Mouse (Mus musculus) embryonic facial prominence, embryonic 11.5 days (tissue): ENCODE results near the gene Dynlt1a. TPM values are rescaled to one million over a fixed set of nuclear protein-coding genes. Genes with fewer than 3 reads are reported as not detected.

Experiments
- polyA plus RNA-seq: library from polyadenylated mRNA; unstranded; fragments of >200 nt; fragmentation: Nextera tagmentation; extraction: Ambion mirVana; gene quantifications from 2 replicates; pipeline ENCODE4 v1.2.1, GENCODE M21; 2014

Gene Dynlt1a
- polyA plus RNA-seq, 1 experiment from 2014 or later, result 25.3 TPM

Other genes starting within 250 kb of the Dynlt1a start
- 6.2 and 7.2 TPM in 2 replicates for gene Serac1, start 237.8 kb downstream of the Dynlt1a start, polyA plus RNA-seq
- 170 and 180 TPM in 2 replicates for gene Gtf2h5, start 237.7 kb downstream of the Dynlt1a start, polyA plus RNA-seq
- gene Tulp4, start 211.1 kb downstream of the Dynlt1a start, polyA plus RNA-seq, result 86.2 and 92.3 TPM in 2 replicates
- gene Tmem181a, start 60.6 kb downstream of the Dynlt1a start, polyA plus RNA-seq, result 21.2 and 23.4 TPM in 2 replicates
- 546 and 573 TPM in 2 replicates for gene Dynlt1b, start 112.6 kb upstream of the Dynlt1a start, polyA plus RNA-seq